Mouse (Mus musculus) retina, postnatal 1 day (tissue): Measurements from ENCODE around the gene Rhobtb1.
A peak's percentile ranks its signal among the peaks of the same experiment; 100 is the strongest.

Experiments
- DNase-seq: peaks from one replicate; pipeline ENCODE4 v3.0.0-alpha.2; 2012

The Rhobtb1 gene

GRCm38 (mm10) chr10:69328029-69328655 is 176.9 kb downstream of the Rhobtb1 start:
- DNase-seq = peak; percentile 38

- DNase-seq = peak; percentile 50
These were observed 177.4 kb downstream of the Rhobtb1 start for GRCm38 (mm10) chr10:69328656-69329046.

- no peak for DNase-seq
These were observed 180.0 kb downstream of the Rhobtb1 start for GRCm38 (mm10) chr10:69331231-69331630.

DNA sequence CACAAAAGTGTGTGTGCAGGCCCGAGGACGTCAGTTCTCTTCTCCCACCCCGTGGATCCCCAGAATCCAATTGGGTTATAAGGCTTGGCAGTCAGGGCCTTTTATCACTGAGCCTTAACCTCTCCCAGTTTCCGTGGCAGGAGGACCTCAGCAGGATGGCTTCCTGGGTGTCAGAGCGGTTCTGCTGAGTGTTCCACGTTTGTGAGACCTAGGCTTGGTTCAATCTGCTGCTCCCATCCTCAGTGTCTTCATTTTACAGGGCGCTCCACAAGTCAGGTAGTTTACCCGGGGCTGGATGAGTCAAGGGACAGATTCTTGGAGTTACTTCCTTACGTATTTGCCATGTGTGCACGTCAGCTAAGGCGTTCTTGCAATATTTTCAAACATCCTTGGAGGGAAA is 182.0 kb downstream of the Rhobtb1 start:
- DNase-seq = no peak

DNA sequence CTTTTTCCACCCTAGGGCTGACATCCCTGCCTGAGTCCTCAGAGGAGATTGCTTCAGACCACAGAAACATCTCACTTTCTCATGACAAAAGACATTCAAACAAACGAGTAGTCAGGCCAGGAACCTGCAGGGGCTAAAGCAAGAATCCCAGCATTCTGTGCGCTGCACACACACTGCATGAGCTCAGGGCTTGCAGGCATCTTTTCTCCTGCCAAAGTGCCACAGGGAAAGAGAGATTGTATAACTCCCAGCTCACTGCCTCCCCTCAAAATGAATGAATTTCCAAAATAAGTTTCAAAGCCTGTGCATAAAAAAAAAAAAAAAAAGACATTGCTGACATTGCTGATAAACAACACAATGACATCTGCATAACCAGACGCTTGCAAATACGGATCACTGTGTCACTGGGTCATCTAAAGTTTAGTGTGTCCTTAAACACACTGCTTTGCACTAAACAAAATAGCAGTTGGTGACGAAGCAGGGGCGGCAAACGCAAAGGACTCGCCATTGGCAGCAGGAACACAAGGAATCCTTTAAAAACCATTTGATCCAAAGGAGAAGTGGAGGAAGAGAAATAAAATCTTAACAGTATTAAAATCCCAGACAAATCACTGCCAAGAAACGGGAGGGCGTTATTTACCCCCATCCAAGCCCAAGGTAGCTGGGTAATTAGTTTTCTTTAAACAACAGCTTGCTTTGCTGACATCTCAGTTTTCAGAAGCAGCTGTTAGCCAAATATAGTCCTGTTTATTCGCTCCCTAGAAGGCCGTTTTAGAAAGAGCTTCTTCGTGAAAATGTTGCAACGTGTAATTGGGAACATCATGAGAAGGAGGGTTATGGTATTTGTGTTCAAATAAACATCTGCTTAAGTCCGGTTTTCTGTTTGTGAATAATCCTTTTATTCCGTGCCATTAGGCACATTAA is 183.3 kb downstream of the Rhobtb1 start:
- peak; percentile 63 for DNase-seq

DNA sequence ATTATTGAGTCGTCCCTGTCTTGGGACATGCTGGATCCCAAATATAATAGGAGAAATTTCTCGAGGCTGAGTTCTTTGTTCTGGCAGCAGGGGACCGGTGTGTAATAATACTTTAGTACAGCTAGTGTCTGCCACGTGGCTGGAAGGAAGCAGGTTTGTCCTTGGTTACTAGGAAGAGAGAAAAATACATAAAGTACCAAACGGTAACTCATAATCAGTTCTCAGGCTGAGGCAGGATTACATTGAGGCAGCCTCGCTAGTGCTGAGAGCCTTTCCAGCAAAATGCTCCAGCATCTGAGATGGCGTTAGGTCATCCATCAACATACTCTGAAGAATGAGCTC is 183.9 kb downstream of the Rhobtb1 start:
- DNase-seq = no peak

DNA sequence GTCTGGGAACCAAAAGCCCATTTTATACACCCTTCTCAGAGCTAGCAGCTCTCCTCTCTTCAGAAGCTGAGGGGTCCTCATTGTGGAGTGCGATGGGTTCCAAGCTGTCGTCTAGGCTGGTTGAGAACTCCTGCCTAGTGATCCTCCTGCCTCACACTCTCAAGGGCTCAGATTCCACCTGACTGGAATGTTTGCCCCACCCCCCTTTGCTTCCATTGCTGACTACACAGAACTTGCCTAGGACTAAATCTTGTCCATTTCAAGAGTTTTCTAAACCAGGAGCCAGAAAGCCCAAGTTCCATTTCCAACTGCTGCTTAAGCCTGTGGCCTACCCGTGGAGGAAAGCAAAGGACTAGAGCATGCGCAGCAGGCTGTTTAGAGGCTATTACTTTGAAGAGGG is 184.4 kb downstream of the Rhobtb1 start:
- no peak for DNase-seq

- no peak for DNase-seq
These were observed 185.0 kb downstream of the Rhobtb1 start for GRCm38 (mm10) chr10:69336219-69336618.

DNA sequence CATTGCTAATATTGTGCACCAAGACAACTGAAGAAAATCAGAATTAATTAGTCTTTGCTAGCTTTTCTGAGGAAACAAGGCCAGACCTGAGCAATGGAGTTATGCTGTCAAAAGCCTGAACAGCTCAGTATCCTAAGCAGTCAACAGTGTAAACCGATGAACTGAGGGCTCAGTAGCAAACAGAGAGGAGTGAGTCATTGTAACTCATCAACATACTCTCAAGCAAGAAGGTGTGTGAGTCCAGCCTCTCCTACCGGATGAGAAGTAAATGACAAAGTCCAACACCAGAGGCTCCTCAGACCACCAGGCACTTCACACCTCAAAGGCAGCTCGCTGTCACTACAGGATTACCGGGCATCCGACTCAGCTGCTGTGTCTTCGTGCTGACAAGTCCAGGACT is 188.8 kb downstream of the Rhobtb1 start:
- no peak for DNase-seq
